Mouse (Mus musculus) E14TG2a.4 (cell line): ENCODE measurements around the gene Mycn.

ENCODE experiments used
- H3K27me3 ChIP-seq: 2 replicates; pipeline ENCODE4 v1.6.1; 2014; ENCODE audit warnings: low read length, control low read depth; ENCODE audit not compliant: insufficient read depth
- H3K36me3 ChIP-seq: 2 replicates; pipeline ENCODE4 v1.6.1; 2014; ENCODE audit warnings: low read length, control low read depth; ENCODE audit not compliant: insufficient read depth
- H3K4me1 ChIP-seq: replicated peaks from 2 replicates; pipeline ENCODE4 v1.6.1; 2014; ENCODE audit warnings: low read depth, low read length, control low read depth
- H3K4me3 ChIP-seq: replicated peaks from 2 replicates; pipeline ENCODE4 v1.5.1; 2014; ENCODE audit warnings: mild to moderate bottlenecking, low read length
- H3K9me3 ChIP-seq: 2 replicates; pipeline ENCODE4 v1.6.1; 2014; ENCODE audit warnings: low read length, control low read depth
- CTCF ChIP-seq: conservative IDR thresholded peaks from 2 replicates; pipeline ENCODE4 v1.5.1; 2014; ENCODE audit warnings: low read length
- NANOG ChIP-seq: IDR thresholded peaks from 2 replicates; pipeline ENCODE4 v1.6.1; 2014; ENCODE audit warnings: borderline replicate concordance, low read length, mixed read lengths
- POU5F1 ChIP-seq: IDR thresholded peaks from 2 replicates; pipeline ENCODE4 v1.6.1; 2014; ENCODE audit warnings: low read length, borderline replicate concordance

Mycn gene

GRCm38 (mm10) chr12:12910356-12910979 lies 31.2 kb downstream of the Mycn start:
- TF ChIP-seq CTCF (no peak), NANOG (no peak), POU5F1 (no peak)
- Histone ChIP-seq H3K4me3 (0 out of 2 replicates have a peak overlapping the region, but pooled peaks have one; percentile 14), H3K27me3 (0 out of 2 replicates have a peak, but pooled peaks cover 12% of the 10 kb centered on the region), H3K36me3 (no peaks in the 10 kb centered on the region), H3K4me1 (peaks cover 68% of the 10 kb centered on the region), H3K9me3 (no peaks in the 10 kb centered on the region; the same call in 1 of the 2 replicates)

GRCm38 (mm10) chr12:12909631-12910277 lies 32.0 kb downstream of the Mycn start:
- H3K4me1 ChIP-seq = peaks cover 73% of the 10 kb centered on the region
- H3K9me3 ChIP-seq = no peaks in the 10 kb centered on the region; the same call in 1 of the 2 replicates
- H3K4me3 ChIP-seq = peak overlapping the region; percentile 23; the same call in 1 of the 2 replicates
- H3K36me3 ChIP-seq = no peaks in the 10 kb centered on the region
- TF ChIP-seq NANOG (no peak), POU5F1 (no peak), CTCF (no peak)
- 0 out of 2 replicates have a peak, but pooled peaks cover 12% of the 10 kb centered on the region for H3K27me3 ChIP-seq

GRCm38 (mm10) chr12:12906771-12907170 lies 34.9 kb downstream of the Mycn start:
- H3K9me3 ChIP-seq = no peaks in the 10 kb centered on the region
- H3K27me3 ChIP-seq = 0 out of 2 replicates have a peak, but pooled peaks cover 5% of the 10 kb centered on the region
- TF ChIP-seq NANOG (no peak), CTCF (no peak), POU5F1 (no peak)
- peaks cover 88% of the 10 kb centered on the region for H3K4me1 ChIP-seq
- H3K4me3 ChIP-seq = no peak overlapping the region
- H3K36me3 ChIP-seq = no peaks in the 10 kb centered on the region

DNA sequence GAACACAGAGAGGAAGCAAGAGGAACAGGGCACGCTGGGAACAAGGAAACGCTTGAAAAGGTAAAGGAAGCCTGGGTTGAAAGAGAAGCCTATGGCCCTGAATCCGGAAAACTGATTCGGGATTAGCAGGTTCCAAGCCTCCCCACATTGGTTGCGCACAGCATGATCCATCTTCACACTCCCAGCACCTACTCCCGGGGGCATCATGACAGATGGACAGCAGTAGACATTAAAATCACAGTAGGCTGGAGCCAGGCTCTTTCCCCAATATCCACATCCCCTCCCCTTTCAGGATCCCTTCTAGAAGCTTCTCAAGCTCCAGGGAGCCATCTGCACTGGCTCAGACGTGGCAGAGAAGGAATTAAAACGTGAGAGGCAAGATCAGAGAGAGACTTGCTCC lies 35.4 kb downstream of the Mycn start:
- Histone ChIP-seq H3K27me3 (0 out of 2 replicates have a peak, but pooled peaks cover 2% of the 10 kb centered on the region), H3K4me3 (0 out of 2 replicates have a peak overlapping the region, but pooled peaks have one; percentile 85), H3K9me3 (no peaks in the 10 kb centered on the region), H3K4me1 (peaks cover 88% of the 10 kb centered on the region), H3K36me3 (no peaks in the 10 kb centered on the region)
- TF ChIP-seq CTCF = no peak
- TF ChIP-seq NANOG = no peak
- no peak for TF ChIP-seq POU5F1

DNA sequence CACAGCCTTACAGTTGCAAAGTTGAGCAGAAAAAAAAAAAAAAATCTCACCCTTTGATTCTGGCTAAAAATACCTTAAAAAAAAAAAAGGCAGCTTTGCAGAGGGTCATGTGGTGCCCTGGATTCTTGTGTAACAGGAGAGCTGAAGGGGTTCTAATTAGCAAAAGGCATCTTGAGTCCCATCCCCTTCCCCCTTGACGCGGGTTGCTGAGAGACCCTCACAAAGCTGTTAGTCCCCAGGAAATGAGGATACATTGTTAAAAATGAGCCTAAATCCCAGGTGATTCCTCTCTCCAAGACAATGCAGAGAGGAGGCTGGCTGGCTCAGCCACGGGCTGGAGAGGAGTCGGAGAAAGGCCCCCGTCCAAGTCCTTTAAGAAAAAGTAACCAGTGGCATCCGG lies 36.6 kb downstream of the Mycn start:
- peaks cover 7% of the 10 kb centered on the region for H3K36me3 ChIP-seq
- TF ChIP-seq NANOG = no peak
- TF ChIP-seq CTCF = no peak
- no peak for TF ChIP-seq POU5F1
- H3K9me3 ChIP-seq = no peaks in the 10 kb centered on the region
- H3K27me3 ChIP-seq = no peaks in the 10 kb centered on the region
- H3K4me3 ChIP-seq = peak overlapping the region; percentile 85
- peaks cover 85% of the 10 kb centered on the region for H3K4me1 ChIP-seq

- Histone ChIP-seq H3K36me3 (peaks cover 11% of the 10 kb centered on the region), H3K4me1 (peaks cover 83% of the 10 kb centered on the region), H3K4me3 (peak overlapping the region; percentile 85), H3K27me3 (no peaks in the 10 kb centered on the region), H3K9me3 (no peaks in the 10 kb centered on the region)
- TF ChIP-seq CTCF (no peak), NANOG (no peak), POU5F1 (no peak)
Measured at GRCm38 (mm10) chr12:12904512-12904953, 37.2 kb downstream of the Mycn start.

DNA sequence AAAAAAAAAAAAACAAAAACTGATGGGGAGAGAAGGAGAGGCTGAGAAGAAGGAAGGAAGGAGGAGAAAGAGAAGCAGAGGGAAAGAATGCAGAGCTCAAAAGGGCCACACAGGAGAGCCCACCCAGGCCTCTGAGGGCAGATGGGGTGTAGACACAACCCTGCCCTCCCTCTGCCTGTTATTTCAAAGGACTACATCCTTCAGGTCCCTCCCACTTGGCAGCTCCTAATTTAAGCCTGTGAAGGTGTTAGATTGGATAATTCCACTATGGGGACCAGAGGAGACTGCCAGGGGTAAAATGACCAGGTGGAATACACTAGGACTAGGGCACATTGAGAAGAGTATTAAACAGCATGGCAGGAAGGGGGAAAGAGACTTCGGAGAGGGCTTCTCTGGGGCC lies 37.6 kb downstream of the Mycn start:
- H3K9me3 ChIP-seq = no peaks in the 10 kb centered on the region
- H3K4me1 ChIP-seq = peaks cover 83% of the 10 kb centered on the region
- H3K27me3 ChIP-seq = no peaks in the 10 kb centered on the region
- TF ChIP-seq NANOG = no peak
- no peak for TF ChIP-seq POU5F1
- no peak for TF ChIP-seq CTCF
- H3K4me3 ChIP-seq = peak overlapping the region; percentile 85
- H3K36me3 ChIP-seq = peaks cover 14% of the 10 kb centered on the region

DNA sequence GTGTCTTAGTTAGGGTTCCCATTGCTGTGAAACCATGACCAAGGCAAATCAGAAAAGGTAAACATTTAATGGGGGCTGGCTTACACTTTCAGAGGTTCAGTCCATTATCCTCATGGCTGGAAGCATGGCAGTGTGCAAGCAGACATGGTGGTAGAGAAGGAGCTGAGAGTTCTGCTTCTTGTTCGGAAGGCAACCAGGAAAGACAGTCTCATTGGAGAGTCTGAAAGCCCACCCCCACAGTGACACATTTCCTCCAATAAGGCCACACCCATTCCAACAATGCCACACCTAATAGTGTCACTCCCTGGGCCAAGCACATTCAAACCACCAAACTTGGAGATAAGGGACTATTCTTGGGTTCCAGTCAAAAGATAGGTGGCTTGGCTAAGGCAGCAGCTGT lies 39.3 kb downstream of the Mycn start:
- TF ChIP-seq POU5F1 (no peak), NANOG (no peak), CTCF (no peak)
- Histone ChIP-seq H3K4me3 (peak overlapping the region; percentile 85), H3K36me3 (peaks cover 30% of the 10 kb centered on the region), H3K9me3 (no peaks in the 10 kb centered on the region), H3K4me1 (peaks cover 85% of the 10 kb centered on the region), H3K27me3 (no peaks in the 10 kb centered on the region)
